Mouse (Mus musculus): Measurements from ENCODE around the gene Slc35f4. TPM values are rescaled to one million over a fixed set of nuclear protein-coding genes. Genes with fewer than 3 reads are reported as not detected.

Slc35f4 gene
- polyA plus RNA-seq, 1 experiment from 2014 or later: 0.18 TPM

GRCm38 (mm10) chr14:49514137-49514536, 11.7 kb downstream of the Slc35f4 start:
- Histone ChIP-seq H3K27ac (replicated peaks in 1 of 2; ENCODE audit: control insufficient read depth in 1 of 2, insufficient read depth in 1 of 2, low read depth in 2 of 2, low read length in 2 of 2) (peak overlapping the region; percentile 69 to 81), H3K36me3 (ENCODE audit: control insufficient read depth, insufficient read depth, low read length) (no peaks in the 10 kb centered on the region), H3K9ac (ENCODE audit: low read length) (no peak overlapping the region), H3K4me1 (ENCODE audit: control insufficient read depth in 2 of 2, insufficient read depth in 2 of 2, low read length in 2 of 2) (peaks cover 0 to 11% of the 10 kb centered on the region in 2 experiments; a peak in 2 of 4 replicates), H3K4me2 (ENCODE audit: low read length) (peak overlapping the region; percentile 27; the same call in 1 of the 2 replicates), H3K4me3 (ENCODE audit: control insufficient read depth in 1 of 2, insufficient read depth in 1 of 2, low read depth in 1 of 2, low read length in 2 of 2) (no peak overlapping the region), H3K27me3 (ENCODE audit: control insufficient read depth, insufficient read depth, low read length) (no peaks in the 10 kb centered on the region), H3K9me3 (ENCODE audit: control insufficient read depth, low read length) (no peaks in the 10 kb centered on the region)
- whole genome bisulfite sequencing: 15% methylated on average over 2 of the region's 2 CpGs
- ATAC-seq (ENCODE audit: insufficient number of reproducible peaks, insufficient read depth, low FRiP score, low read depth): no peak

GRCm38 (mm10) chr14:49495192-49495591, 30.7 kb downstream of the Slc35f4 start:
- ATAC-seq (ENCODE audit: insufficient number of reproducible peaks, insufficient read depth, low FRiP score, low read depth): no peak
- WGBS: 38% methylated on average over 1 of the region's 1 CpGs
- Histone ChIP-seq H3K36me3 (ENCODE audit: control insufficient read depth, insufficient read depth, low read length) (no peaks in the 10 kb centered on the region), H3K4me1 (ENCODE audit: control insufficient read depth in 2 of 2, insufficient read depth in 2 of 2, low read length in 2 of 2) (peaks cover 0 to 10% of the 10 kb centered on the region in 2 experiments; a peak in 2 of 4 replicates), H3K4me2 (ENCODE audit: low read length) (no peak overlapping the region), H3K9ac (ENCODE audit: low read length) (no peak overlapping the region), H3K27me3 (ENCODE audit: control insufficient read depth, insufficient read depth, low read length) (no peaks in the 10 kb centered on the region), H3K27ac (replicated peaks in 1 of 2; ENCODE audit: control insufficient read depth in 1 of 2, insufficient read depth in 1 of 2, low read depth in 2 of 2, low read length in 2 of 2) (peak overlapping the region; percentile 63 to 64), H3K9me3 (ENCODE audit: control insufficient read depth, low read length) (no peaks in the 10 kb centered on the region), H3K4me3 (ENCODE audit: control insufficient read depth in 1 of 2, insufficient read depth in 1 of 2, low read depth in 1 of 2, low read length in 2 of 2) (no peak overlapping the region)

- WGBS: 18% methylated on average over 1 of the region's 1 CpGs
- Histone ChIP-seq H3K9ac (ENCODE audit: low read length) (no peak overlapping the region), H3K27me3 (ENCODE audit: control insufficient read depth, insufficient read depth, low read length) (no peaks in the 10 kb centered on the region), H3K36me3 (ENCODE audit: control insufficient read depth, insufficient read depth, low read length) (no peaks in the 10 kb centered on the region), H3K9me3 (ENCODE audit: control insufficient read depth, low read length) (no peaks in the 10 kb centered on the region), H3K4me2 (ENCODE audit: low read length) (no peak overlapping the region), H3K27ac (replicated peaks in 1 of 2; ENCODE audit: control insufficient read depth in 1 of 2, insufficient read depth in 1 of 2, low read depth in 2 of 2, low read length in 2 of 2) (peak overlapping the region; percentile 22 to 50; a peak in 2 of 4 replicates), H3K4me1 (ENCODE audit: control insufficient read depth in 2 of 2, insufficient read depth in 2 of 2, low read length in 2 of 2) (peaks cover 0 to 7% of the 10 kb centered on the region in 2 experiments; a peak in 2 of 4 replicates), H3K4me3 (ENCODE audit: control insufficient read depth in 1 of 2, insufficient read depth in 1 of 2, low read depth in 1 of 2, low read length in 2 of 2) (no peak overlapping the region)
- ATAC-seq (ENCODE audit: insufficient number of reproducible peaks, insufficient read depth, low FRiP score, low read depth): no peak
Measured at GRCm38 (mm10) chr14:49493793-49494192, 32.1 kb downstream of the Slc35f4 start.

GRCm38 (mm10) chr14:49492506-49492905, 33.3 kb downstream of the Slc35f4 start:
- no peak for ATAC-seq (ENCODE audit: insufficient number of reproducible peaks, insufficient read depth, low FRiP score, low read depth)
- Histone ChIP-seq H3K4me3 (ENCODE audit: control insufficient read depth in 1 of 2, insufficient read depth in 1 of 2, low read depth in 1 of 2, low read length in 2 of 2) (no peak overlapping the region), H3K4me1 (ENCODE audit: control insufficient read depth in 2 of 2, insufficient read depth in 2 of 2, low read length in 2 of 2) (peaks cover 0 to 7% of the 10 kb centered on the region in 2 experiments; a peak in 2 of 4 replicates), H3K27me3 (ENCODE audit: control insufficient read depth, insufficient read depth, low read length) (no peaks in the 10 kb centered on the region), H3K27ac (replicated peaks in 1 of 2; ENCODE audit: control insufficient read depth in 1 of 2, insufficient read depth in 1 of 2, low read depth in 2 of 2, low read length in 2 of 2) (no peak overlapping the region), H3K9ac (ENCODE audit: low read length) (no peak overlapping the region), H3K9me3 (ENCODE audit: control insufficient read depth, low read length) (no peaks in the 10 kb centered on the region), H3K4me2 (ENCODE audit: low read length) (no peak overlapping the region), H3K36me3 (ENCODE audit: control insufficient read depth, insufficient read depth, low read length) (no peaks in the 10 kb centered on the region)
- WGBS: 71% methylated on average over 3 of the region's 3 CpGs

- 75% methylated on average over 2 of the region's 2 CpGs for WGBS
Measured at GRCm38 (mm10) chr14:49476602-49477001, 49.2 kb downstream of the Slc35f4 start.

GRCm38 (mm10) chr14:49461761-49462160, 64.1 kb downstream of the Slc35f4 start:
- H3K4me1 ChIP-seq (ENCODE audit: control insufficient read depth in 2 of 2, insufficient read depth in 2 of 2, low read length in 2 of 2): no peaks in the 10 kb centered on the region
- H3K27me3 ChIP-seq (ENCODE audit: control insufficient read depth, insufficient read depth, low read length): no peaks in the 10 kb centered on the region
- ATAC-seq (ENCODE audit: insufficient number of reproducible peaks, insufficient read depth, low FRiP score, low read depth): no peak
- H3K9me3 ChIP-seq (ENCODE audit: control insufficient read depth, low read length): no peaks in the 10 kb centered on the region
- H3K4me2 ChIP-seq (ENCODE audit: low read length): no peak overlapping the region
- WGBS: 47% methylated on average over 2 of the region's 2 CpGs
- H3K36me3 ChIP-seq (ENCODE audit: control insufficient read depth, insufficient read depth, low read length): no peaks in the 10 kb centered on the region
- no peak overlapping the region for H3K4me3 ChIP-seq (ENCODE audit: control insufficient read depth in 1 of 2, insufficient read depth in 1 of 2, low read depth in 1 of 2, low read length in 2 of 2)
- H3K9ac ChIP-seq (ENCODE audit: low read length): no peak overlapping the region
- H3K27ac ChIP-seq (replicated peaks in 1 of 2; ENCODE audit: control insufficient read depth in 1 of 2, insufficient read depth in 1 of 2, low read depth in 2 of 2, low read length in 2 of 2): no peak overlapping the region

More at GRCm38 (mm10) chr14:49476602-49477001, 49.2 kb downstream of the Slc35f4 start:
- Histone ChIP-seq H3K4me2 (ENCODE audit: low read length) (no peak overlapping the region), H3K4me1 (ENCODE audit: control insufficient read depth in 2 of 2, insufficient read depth in 2 of 2, low read length in 2 of 2) (no peaks in the 10 kb centered on the region), H3K27ac (replicated peaks in 1 of 2; ENCODE audit: control insufficient read depth in 1 of 2, insufficient read depth in 1 of 2, low read depth in 2 of 2, low read length in 2 of 2) (no peak overlapping the region), H3K4me3 (ENCODE audit: control insufficient read depth in 1 of 2, insufficient read depth in 1 of 2, low read depth in 1 of 2, low read length in 2 of 2) (no peak overlapping the region), H3K9me3 (ENCODE audit: control insufficient read depth, low read length) (no peaks in the 10 kb centered on the region), H3K9ac (ENCODE audit: low read length) (no peak overlapping the region), H3K36me3 (ENCODE audit: control insufficient read depth, insufficient read depth, low read length) (no peaks in the 10 kb centered on the region), H3K27me3 (ENCODE audit: control insufficient read depth, insufficient read depth, low read length) (no peaks in the 10 kb centered on the region)
- no peak for ATAC-seq (ENCODE audit: insufficient number of reproducible peaks, insufficient read depth, low FRiP score, low read depth)

- Histone ChIP-seq H3K9me3 (ENCODE audit: control insufficient read depth, low read length) (no peaks in the 10 kb centered on the region), H3K27me3 (ENCODE audit: control insufficient read depth, insufficient read depth, low read length) (no peaks in the 10 kb centered on the region), H3K4me3 (ENCODE audit: control insufficient read depth in 1 of 2, insufficient read depth in 1 of 2, low read depth in 1 of 2, low read length in 2 of 2) (no peak overlapping the region), H3K4me2 (ENCODE audit: low read length) (no peak overlapping the region), H3K27ac (replicated peaks in 1 of 2; ENCODE audit: control insufficient read depth in 1 of 2, insufficient read depth in 1 of 2, low read depth in 2 of 2, low read length in 2 of 2) (no peak overlapping the region), H3K36me3 (ENCODE audit: control insufficient read depth, insufficient read depth, low read length) (no peaks in the 10 kb centered on the region), H3K9ac (ENCODE audit: low read length) (no peak overlapping the region), H3K4me1 (ENCODE audit: control insufficient read depth in 2 of 2, insufficient read depth in 2 of 2, low read length in 2 of 2) (no peaks in the 10 kb centered on the region)
- whole genome bisulfite sequencing: 67% methylated on average over 3 of the region's 3 CpGs
- ATAC-seq (ENCODE audit: insufficient number of reproducible peaks, insufficient read depth, low FRiP score, low read depth): no peak
Measured at GRCm38 (mm10) chr14:49460799-49461198, 65.0 kb downstream of the Slc35f4 start.

- H3K36me3 ChIP-seq (ENCODE audit: control insufficient read depth, insufficient read depth, low read length): no peaks in the 10 kb centered on the region
- H3K4me2 ChIP-seq (ENCODE audit: low read length): no peak overlapping the region
- H3K9me3 ChIP-seq (ENCODE audit: control insufficient read depth, low read length): no peaks in the 10 kb centered on the region
- H3K4me3 ChIP-seq (ENCODE audit: control insufficient read depth in 1 of 2, insufficient read depth in 1 of 2, low read depth in 1 of 2, low read length in 2 of 2): no peak overlapping the region
- WGBS: 84% methylated on average over 6 of the region's 6 CpGs
- ATAC-seq (ENCODE audit: insufficient number of reproducible peaks, insufficient read depth, low FRiP score, low read depth): no peak
- H3K9ac ChIP-seq (ENCODE audit: low read length): no peak overlapping the region
- H3K27ac ChIP-seq (replicated peaks in 1 of 2; ENCODE audit: control insufficient read depth in 1 of 2, insufficient read depth in 1 of 2, low read depth in 2 of 2, low read length in 2 of 2): no peak overlapping the region
- no peaks in the 10 kb centered on the region for H3K4me1 ChIP-seq (ENCODE audit: control insufficient read depth in 2 of 2, insufficient read depth in 2 of 2, low read length in 2 of 2)
- H3K27me3 ChIP-seq (ENCODE audit: control insufficient read depth, insufficient read depth, low read length): no peaks in the 10 kb centered on the region
Measured at GRCm38 (mm10) chr14:49454283-49454914, 71.4 kb downstream of the Slc35f4 start.
